Mouse (Mus musculus) lung, adult 2 months (tissue): ENCODE measurements around the gene Hoxa5. TPM values are rescaled to one million over a fixed set of nuclear protein-coding genes. Genes with fewer than 3 reads are reported as not detected.
A peak's percentile ranks its signal among the peaks of the same experiment; 100 is the strongest.

Experiments
- DNase-seq: peaks from one replicate; pipeline ENCODE4 v3.0.0; 2022
- H3K4me1 ChIP-seq: fragments of 200-500 bp; 2 replicates; pipeline ENCODE4 v1.6.1; 2011; ENCODE audit warnings: low read length; ENCODE audit not compliant: control insufficient read depth, insufficient read depth
- H3K4me3 ChIP-seq: fragments of 200-500 bp; replicated peaks from 2 replicates; pipeline ENCODE3; 2011; ENCODE audit warnings: low read depth, mild to moderate bottlenecking, control low read depth, low read length; ENCODE audit errors: extremely low read depth
- CTCF ChIP-seq: fragments of 200-500 bp; IDR thresholded peaks from 2 replicates; pipeline ENCODE4 v1.5.1; 2011; ENCODE audit warnings: mild to moderate bottlenecking, low read length, control low read depth; ENCODE audit not compliant: insufficient read depth
- POLR2A ChIP-seq: fragments of 200-500 bp; IDR thresholded peaks from 2 replicates; pipeline ENCODE4 v1.6.1; 2011; ENCODE audit warnings: low read depth, mild to moderate bottlenecking, control low read depth, low read length, borderline replicate concordance; ENCODE audit errors: extremely low read depth
- WGBS: fragments of 180-500 bp; shearing (Covaris S2); methylation state at CpG from one replicate; pipeline ENCODE4 v1.1.7; 2018; 5-methylcytosine and 5-hydroxymethylcytosine counted together
- polyA plus RNA-seq: library from polyadenylated mRNA; depleted of rRNA; stranded (reverse); fragments of >200 nt; gene quantifications from 2 replicates; pipeline ENCODE4 v1.2.3, GENCODE M21; 2012

Hoxa5 gene
- polyA plus RNA-seq, 1 experiment = 29.1 TPM

DNA sequence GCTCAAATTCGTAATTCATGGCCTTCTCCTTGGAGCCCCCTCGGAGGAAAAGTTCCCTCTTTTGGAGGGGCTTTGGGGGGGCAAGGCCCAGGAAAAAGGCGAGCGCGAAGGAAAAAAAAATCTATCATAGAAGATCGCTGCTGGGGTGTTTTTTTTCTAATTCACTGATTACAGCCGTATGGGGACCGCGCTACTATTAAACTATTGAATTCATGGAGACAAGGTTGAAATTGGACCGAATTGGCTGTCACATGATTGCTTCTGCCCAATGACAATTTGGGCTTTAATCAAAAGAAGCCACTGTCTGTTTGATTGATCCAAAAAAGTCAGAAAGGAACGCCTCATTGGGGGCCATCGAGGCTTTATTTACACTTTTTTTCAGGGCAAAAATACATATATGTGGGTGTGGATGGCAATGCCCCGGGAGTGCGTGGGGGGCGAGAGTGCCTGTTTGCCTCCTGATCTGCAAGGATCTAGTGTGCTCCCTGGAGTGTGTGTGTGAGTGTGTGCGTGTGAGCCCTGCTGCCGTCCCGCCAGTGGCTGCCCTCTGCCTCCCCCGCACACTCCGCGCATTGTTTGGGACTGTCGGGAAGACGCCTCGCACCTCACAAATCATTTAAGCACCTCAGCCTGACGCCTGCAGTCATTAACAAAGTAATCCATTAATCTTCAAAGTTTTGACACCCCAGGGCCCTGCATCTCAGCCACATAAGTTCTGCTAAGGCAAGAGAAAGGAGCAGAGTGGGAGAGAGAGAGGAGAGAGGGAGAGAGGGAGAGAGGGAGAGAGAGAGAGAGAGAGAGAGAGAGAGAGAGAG lies 39.6 kb downstream of the Hoxa5 start, which contains the start of gene Hoxa2:
Hoxa2 (minus strand) TSS at position 206 of the 815 bp plus-strand sequence.
- 6% methylated on average over 25 of the region's 25 CpGs for WGBS
- Histone ChIP-seq H3K4me3 (peak within 1 kb of the TSS; percentile 68), H3K4me1 (peaks cover 5% of the 10 kb centered on the region)
- TF ChIP-seq CTCF (no peak), POLR2A (peak; percentile 37; the same call in 1 of the 2 replicates)
- peak; percentile 40 for DNase-seq

DNA sequence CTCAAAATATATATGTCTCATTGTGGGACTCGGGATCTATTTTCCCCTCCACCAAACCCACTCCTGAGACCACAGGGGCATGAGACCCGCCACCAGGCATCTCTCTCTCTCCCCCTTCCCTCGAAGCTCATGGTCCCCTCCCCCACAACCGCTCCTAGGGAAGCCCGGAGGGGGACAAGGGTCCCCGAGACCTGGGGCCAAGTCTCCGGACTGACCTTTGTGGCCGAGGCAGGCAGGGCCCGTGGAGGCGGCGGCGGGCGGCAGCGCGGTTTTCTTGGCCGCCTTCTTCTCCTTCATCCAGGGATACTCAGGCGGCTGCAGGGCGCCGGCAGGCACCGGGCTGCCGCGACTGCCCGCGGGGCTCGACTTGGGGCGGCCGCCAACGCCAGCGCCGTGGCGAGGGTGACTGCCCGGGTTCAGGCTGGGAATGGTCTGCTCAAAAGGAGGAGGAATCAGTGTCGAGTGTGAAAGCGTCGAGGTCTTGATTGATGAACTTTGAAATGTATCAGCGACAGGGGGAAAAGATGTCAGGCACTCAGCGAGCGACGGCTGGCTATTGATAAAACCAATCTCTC lies 40.2 kb downstream of the Hoxa5 start:
- 3% methylated on average over 39 of the region's 39 CpGs for WGBS
- Histone ChIP-seq H3K4me3 (peak overlapping the region; percentile 68), H3K4me1 (peaks cover 6% of the 10 kb centered on the region)
- no peak for TF ChIP-seq POLR2A
- TF ChIP-seq CTCF = no peak
- peak; percentile 54 for DNase-seq

DNA sequence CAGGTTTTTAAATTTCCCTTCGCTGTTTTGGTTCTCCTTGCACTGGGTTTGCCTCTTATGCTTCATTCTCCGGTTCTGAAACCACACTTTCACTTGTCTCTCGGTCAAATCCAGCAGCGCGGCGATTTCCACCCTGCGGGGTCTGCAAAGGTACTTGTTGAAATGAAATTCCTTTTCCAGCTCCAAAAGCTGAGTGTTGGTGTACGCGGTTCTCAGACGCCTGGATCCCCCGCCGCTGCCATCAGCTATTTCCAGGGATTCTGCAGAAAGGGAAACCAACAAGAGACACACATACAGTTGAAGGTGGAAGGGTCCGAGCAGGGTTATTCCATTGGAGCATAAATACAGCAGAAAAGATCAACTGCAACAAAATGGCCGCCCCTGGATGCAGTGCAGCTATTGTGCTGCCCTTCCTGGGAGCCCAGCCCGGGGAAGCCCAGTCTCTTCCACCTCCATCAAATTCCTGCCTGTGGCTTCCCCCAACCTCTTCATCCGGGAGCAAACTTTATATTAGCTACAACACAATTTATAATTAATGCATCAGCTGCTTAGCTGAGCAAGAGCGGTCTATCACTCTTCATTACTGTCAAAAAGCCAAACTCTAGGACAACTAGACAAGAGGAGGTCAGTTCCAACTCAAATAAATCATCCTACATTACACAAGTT lies 40.9 kb downstream of the Hoxa5 start:
- DNase-seq = peak; percentile 49
- WGBS = 11% methylated on average over 17 of the region's 17 CpGs
- H3K4me3 ChIP-seq = peak overlapping the region; percentile 68
- no peak for TF ChIP-seq CTCF
- no peak for TF ChIP-seq POLR2A
- H3K4me1 ChIP-seq = peaks cover 6% of the 10 kb centered on the region

DNA sequence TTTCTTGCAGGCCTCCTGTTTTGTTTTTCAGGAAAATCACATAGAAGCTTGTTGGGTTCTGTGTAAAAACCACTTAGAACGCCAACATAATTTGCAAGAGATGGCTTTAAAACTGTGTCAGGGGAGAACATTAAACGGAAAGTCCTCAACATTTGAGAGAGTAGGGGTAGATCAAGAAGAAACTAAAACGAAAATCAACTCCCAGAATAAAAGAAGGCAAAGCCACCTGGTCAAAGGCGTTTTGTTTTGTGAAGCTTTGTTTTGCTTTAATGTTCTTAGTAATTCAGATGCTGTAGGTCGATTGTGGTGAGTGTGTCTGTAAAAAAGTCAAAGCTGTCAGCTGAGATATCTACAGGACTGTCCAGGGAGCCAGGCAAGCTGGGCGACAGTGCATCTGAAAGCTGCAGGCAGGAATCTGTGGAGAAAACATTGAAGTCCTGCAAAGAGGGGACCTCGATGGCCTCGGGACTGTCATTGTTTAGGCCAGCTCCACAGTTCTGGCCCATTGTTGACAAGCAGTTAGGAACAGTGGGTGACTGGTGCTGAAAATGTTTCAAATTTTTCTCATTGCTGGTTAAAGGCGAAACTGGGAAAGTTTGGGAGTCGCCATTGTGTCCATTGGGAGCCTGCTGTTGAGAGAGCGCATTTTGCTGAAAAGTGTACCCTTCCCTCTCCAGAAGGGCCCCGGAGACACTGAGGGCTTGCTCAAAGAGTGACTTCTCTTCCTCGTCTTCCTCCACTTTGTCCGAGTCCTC lies 41.6 kb downstream of the Hoxa5 start:
- DNase-seq = no peak
- Histone ChIP-seq H3K4me3 (peak overlapping the region; percentile 47), H3K4me1 (peaks cover 6% of the 10 kb centered on the region)
- no peak for TF ChIP-seq POLR2A
- TF ChIP-seq CTCF = no peak
- WGBS = 23% methylated on average over 14 of the region's 14 CpGs

DNA sequence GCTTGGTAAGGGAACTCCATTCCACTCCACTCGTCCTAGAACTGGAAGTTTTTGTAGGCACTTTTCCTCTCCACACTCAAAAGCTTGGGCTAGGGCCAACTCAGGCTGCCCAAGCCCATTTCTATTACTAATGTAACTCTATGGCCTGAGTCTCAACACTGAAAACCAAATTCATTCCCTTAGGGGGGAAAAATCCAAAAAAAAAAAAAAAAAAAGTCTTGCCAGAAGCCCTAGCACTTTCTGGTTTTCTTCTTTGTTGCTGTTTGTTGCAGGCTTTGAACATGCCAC lies 42.4 kb downstream of the Hoxa5 start:
- DNase-seq = peak; percentile 9
- H3K4me1 ChIP-seq = peaks cover 6% of the 10 kb centered on the region
- no peak overlapping the region for H3K4me3 ChIP-seq
- TF ChIP-seq POLR2A (no peak), CTCF (no peak)
- 15% methylated on average over 1 of the region's 1 CpGs for WGBS

DNA sequence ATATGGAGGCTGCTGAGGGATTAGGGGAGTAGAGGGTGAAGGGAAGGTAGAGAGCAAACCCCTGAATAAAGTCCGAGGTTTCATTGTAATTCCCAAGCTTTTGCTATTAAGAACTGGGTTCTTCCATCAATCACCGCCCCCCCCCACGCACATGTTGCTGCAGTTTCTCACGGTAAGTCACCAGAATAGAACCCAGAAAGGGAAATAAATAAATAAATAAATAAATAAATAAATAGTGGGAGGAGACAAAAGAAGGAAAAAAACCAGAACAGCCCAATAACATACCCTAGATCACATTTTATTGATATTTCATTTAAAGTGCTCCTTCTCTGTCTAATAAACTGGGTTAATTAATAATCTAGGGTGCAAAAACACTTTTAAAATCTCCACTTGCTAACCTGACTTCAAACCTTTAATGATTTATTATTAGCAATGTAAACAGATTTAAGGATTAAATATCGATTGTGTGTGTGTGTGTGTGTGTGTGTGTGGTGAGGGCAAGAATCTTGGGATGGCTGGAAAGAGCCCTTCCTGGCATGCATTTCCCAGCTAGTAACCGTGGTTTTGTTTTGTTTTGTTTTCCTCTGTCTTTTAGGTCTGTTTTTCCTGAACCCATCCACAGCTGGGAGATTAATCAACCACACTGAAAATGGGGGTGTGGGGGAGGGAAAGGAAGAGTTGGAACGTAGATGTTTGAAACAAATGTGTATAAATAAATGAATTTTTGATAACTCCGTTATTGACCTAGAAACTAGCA lies 42.9 kb downstream of the Hoxa5 start:
- WGBS = 19% methylated on average over 8 of the region's 8 CpGs
- DNase-seq = no peak
- no peak for TF ChIP-seq POLR2A
- no peak for TF ChIP-seq CTCF
- peak overlapping the region; percentile 21 for H3K4me3 ChIP-seq
- H3K4me1 ChIP-seq = peaks cover 6% of the 10 kb centered on the region

DNA sequence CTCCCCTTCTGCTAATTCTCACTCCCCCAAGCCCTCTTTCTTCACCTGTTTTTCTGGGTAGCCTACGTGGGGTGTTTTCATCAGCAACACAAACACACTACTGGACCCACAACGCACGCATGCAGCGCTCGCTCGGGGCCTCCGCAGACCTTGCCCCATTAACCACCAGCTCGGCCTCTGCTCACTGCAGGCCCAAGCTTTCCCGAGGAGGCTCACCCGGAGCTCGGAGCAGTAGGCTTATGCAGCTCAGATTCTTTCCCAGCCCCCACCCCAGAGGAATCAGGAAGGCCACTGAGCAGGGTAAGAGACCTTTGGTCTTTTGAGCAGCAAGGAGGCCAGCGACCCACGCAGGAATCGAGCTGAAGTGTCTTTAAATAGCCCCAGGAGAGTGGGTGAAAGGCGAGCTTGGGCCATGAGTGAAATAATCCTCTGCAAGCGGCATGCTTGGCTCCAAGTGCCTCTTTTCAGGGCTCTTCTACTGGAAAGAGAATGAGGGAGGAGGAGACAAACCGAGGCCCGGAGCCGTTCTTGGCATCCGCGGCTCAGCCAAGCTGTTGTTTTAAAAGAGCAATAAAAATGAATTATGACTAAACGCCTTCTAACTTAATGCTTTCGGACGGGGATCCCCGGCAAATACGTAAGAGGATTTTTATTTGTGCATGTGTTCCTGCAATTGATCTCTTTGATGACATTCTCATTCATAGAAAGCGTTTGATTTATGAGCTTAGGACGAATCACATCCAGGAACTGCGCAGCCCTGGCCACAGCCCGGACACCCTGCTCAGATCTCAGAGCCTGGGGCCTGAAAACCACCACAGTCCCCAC lies 43.7 kb downstream of the Hoxa5 start:
- TF ChIP-seq POLR2A (0 out of 2 replicates have a peak, but pooled peaks have one; percentile 11), CTCF (no peak)
- H3K4me3 ChIP-seq = peak overlapping the region; percentile 21
- peaks cover 3% of the 10 kb centered on the region for H3K4me1 ChIP-seq
- 9% methylated on average over 30 of the region's 30 CpGs for WGBS
- peak; percentile 38 for DNase-seq

DNA sequence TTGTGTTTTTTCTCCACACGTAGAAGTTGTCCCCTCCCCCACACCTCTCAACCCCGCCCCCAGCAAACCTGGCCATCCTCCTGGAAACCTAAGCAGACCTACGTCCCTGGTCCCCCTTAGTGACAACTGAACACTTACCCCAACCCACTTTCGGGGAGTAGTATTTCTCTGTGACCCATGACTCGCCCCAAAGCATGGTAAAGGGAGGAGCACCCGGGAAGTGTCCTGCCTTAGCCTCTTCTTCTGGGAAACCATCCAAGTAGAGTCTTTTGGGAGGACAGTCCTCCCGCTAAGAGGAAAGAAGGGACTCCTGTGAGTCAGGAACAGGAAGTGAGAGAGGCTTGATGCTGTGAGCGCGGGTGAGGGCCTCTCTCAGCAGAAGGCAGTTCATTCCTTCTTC lies 44.4 kb downstream of the Hoxa5 start:
- WGBS = 9% methylated on average over 9 of the region's 9 CpGs
- peak; percentile 12 for DNase-seq
- peaks cover 3% of the 10 kb centered on the region for H3K4me1 ChIP-seq
- no peak for TF ChIP-seq POLR2A
- no peak for TF ChIP-seq CTCF
- H3K4me3 ChIP-seq = peak overlapping the region; percentile 1
